ENCODE assay signal across 16 mouse cellular contexts in the genomic region with DNA sequence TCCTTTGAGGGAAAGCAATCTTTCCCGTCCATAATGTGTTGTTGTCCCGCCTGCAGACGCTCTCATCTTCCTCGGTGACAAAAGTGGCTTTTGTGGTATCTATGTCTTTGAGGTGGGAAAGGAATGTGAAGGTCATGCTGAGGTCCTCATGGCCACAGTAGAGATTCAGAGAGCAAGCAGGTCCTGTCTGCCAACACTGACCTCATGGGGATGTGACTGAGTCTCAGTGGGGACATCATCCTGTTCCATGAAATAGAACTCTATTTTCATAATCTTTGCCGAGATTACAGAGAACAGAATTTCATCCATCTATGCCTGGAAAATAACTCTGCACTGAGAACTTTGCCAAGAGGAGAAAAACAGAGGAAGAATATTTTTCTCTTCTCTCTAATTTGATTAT.
"Had no signal": no experiment of that assay in that cellular context is flagged by ENCODE, and none has a peak within 500 bp of the region (broad histone marks: within the 10 kb centered on the region; RNA-seq: fewer than 3 reads in every experiment).

No protein-coding gene starts in this region.

- H3K9me3 ChIP-seq: limb, embryonic 12.5 days; liver, embryonic 15.5 days; midbrain, embryonic 10.5 days; neural tube, embryonic 13.5 days; stomach, embryonic 15.5 days had no signal

- H3K9ac ChIP-seq: limb, embryonic 12.5 days; liver, embryonic 15.5 days; neural tube, embryonic 13.5 days; stomach, embryonic 15.5 days had no signal

- H3K27me3 ChIP-seq: limb, embryonic 12.5 days; liver, embryonic 15.5 days; neural tube, embryonic 13.5 days; stomach, embryonic 15.5 days had no signal

- H3K4me1 ChIP-seq: liver, embryonic 15.5 days; stomach, embryonic 15.5 days had no signal

- ATAC-seq: lung, postnatal 0 days; midbrain, embryonic 16.5 days had no signal

- H3K4me3 ChIP-seq: limb, embryonic 12.5 days; liver, embryonic 15.5 days; midbrain, embryonic 10.5 days; neural tube, embryonic 13.5 days; stomach, embryonic 15.5 days had no signal

- H3K4me2 ChIP-seq: limb, embryonic 12.5 days; liver, embryonic 15.5 days; neural tube, embryonic 13.5 days; stomach, embryonic 15.5 days had no signal

- DNase-seq: kidney, postnatal 25 days; layer of hippocampus, adult 9-11 months; liver; lung, adult 2 months; lung, postnatal 4 days; retina, postnatal 1 day; right cerebral cortex, postnatal 4 days; thymus, adult 2 months; thymus, postnatal 25 days had no signal

- H3K27ac ChIP-seq: limb, embryonic 12.5 days; liver, embryonic 15.5 days; midbrain, embryonic 10.5 days; neural tube, embryonic 13.5 days; stomach, embryonic 15.5 days had no signal

- H3K36me3 ChIP-seq: limb, embryonic 12.5 days; liver, embryonic 15.5 days; midbrain, embryonic 10.5 days; neural tube, embryonic 13.5 days; stomach, embryonic 15.5 days had no signal
